Mouse (Mus musculus) erythroblast, embryonic 14.5 days (primary cell): ENCODE measurements around the gene Apba1.

Experiments
- GATA1 ChIP-seq: IDR thresholded peaks from 2 replicates; pipeline ENCODE4 v1.6.1; 2012; ENCODE audit warnings: low read length, inconsistent platforms, mixed read lengths
- TAL1 ChIP-seq: IDR thresholded peaks from 3 replicates; pipeline ENCODE4 v1.6.1; 2012; ENCODE audit warnings: low read length, inconsistent platforms, mixed read lengths

DNA sequence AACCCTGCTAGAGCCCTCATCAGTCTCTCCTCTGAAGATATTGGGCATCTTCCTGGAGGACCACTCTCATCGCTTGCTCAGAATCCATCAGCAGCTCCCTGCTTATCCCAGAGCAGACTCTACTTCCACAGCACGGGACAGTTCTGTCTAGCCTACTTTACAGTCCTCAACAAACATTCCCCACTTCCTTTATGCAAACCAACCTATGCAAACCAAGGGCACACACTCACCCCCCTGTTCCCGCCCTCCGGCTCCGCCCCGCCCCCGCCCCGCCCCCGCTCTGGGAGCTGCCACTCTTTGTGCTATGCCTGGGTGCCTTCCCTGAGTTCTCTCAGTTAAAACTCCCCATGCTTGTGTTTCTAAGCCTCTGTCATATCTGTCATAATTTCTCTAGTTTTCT is 23.3 kb downstream of the Apba1 start:
- TF ChIP-seq TAL1 = no peak
- no peak for TF ChIP-seq GATA1
